Mouse (Mus musculus): ENCODE data around the gene Polm. TPM values are rescaled to one million over a fixed set of nuclear protein-coding genes. Genes with fewer than 3 reads are reported as not detected.

The Polm gene
- total and polyA plus RNA-seq, 3 experiments, result 5.4 to 18.3 TPM; not detected in 1

GRCm38 (mm10) chr11:5829327-5829726, 8.5 kb downstream of the Polm start:
- peaks cover 10 to 14% of the 10 kb centered on the region in 2 experiments for H3K36me3 ChIP-seq (ENCODE audit: control insufficient read depth in 1 of 2, insufficient read depth in 2 of 2, low read length in 2 of 2)
- H3K27me3 ChIP-seq (ENCODE audit: control insufficient read depth in 1 of 2, insufficient read depth in 2 of 2, low read length in 2 of 2), result no peaks in the 10 kb centered on the region
- H3K79me2 ChIP-seq (ENCODE audit: control insufficient read depth, insufficient read depth, low read length, poor library complexity), result no peaks in the 10 kb centered on the region
- peaks cover 11 to 16% of the 10 kb centered on the region in 2 experiments for H3K4me1 ChIP-seq (ENCODE audit: control insufficient read depth in 1 of 2, insufficient read depth in 2 of 2, low read length in 2 of 2)
- TF ChIP-seq TBP (IDR thresholded peaks at IDR 0.05; ENCODE audit: low read depth, low read length), result no peak
- no peak for TF ChIP-seq TAL1 (IDR thresholded peaks at IDR 0.05; ENCODE audit: low read length)
- no peak for TF ChIP-seq SMC3 (IDR thresholded peaks at IDR 0.05; ENCODE audit: low read depth, low read length)
- no peak for TF ChIP-seq E2F4 (IDR thresholded peaks at IDR 0.05; ENCODE audit: borderline replicate concordance, low read depth, low read length)
- no peak for TF ChIP-seq UBTF (IDR thresholded peaks at IDR 0.05; ENCODE audit: borderline replicate concordance, insufficient read depth, low read depth, low read length)
- no peak for DNase-seq (ENCODE audit: low read depth, low spot score)
- H3K4me3 ChIP-seq (ENCODE audit: control insufficient read depth in 1 of 2, insufficient read depth in 1 of 2, low read depth in 2 of 2, low read length in 2 of 2), result no peak overlapping the region
- H3K27ac ChIP-seq (ENCODE audit: control insufficient read depth, low read depth, low read length), result no peak overlapping the region
- no peak overlapping the region for H3K9ac ChIP-seq (ENCODE audit: control insufficient read depth, low read depth, low read length, poor library complexity, severe bottlenecking)
- H3K9me3 ChIP-seq (replicated peaks; ENCODE audit: insufficient read depth, low read length), result no peaks in the 10 kb centered on the region

- Histone ChIP-seq H3K36me3 (ENCODE audit: control insufficient read depth in 1 of 2, insufficient read depth in 2 of 2, low read length in 2 of 2) (peaks cover 10 to 14% of the 10 kb centered on the region in 2 experiments), H3K27me3 (ENCODE audit: control insufficient read depth in 1 of 2, insufficient read depth in 2 of 2, low read length in 2 of 2) (no peaks in the 10 kb centered on the region), H3K9ac (ENCODE audit: control insufficient read depth, low read depth, low read length, poor library complexity, severe bottlenecking) (no peak overlapping the region), H3K27ac (ENCODE audit: control insufficient read depth, low read depth, low read length) (no peak overlapping the region), H3K4me3 (ENCODE audit: control insufficient read depth in 1 of 2, insufficient read depth in 1 of 2, low read depth in 2 of 2, low read length in 2 of 2) (no peak overlapping the region), H3K4me1 (ENCODE audit: control insufficient read depth in 1 of 2, insufficient read depth in 2 of 2, low read length in 2 of 2) (peaks cover 11 to 16% of the 10 kb centered on the region in 2 experiments), H3K79me2 (ENCODE audit: control insufficient read depth, insufficient read depth, low read length, poor library complexity) (no peaks in the 10 kb centered on the region), H3K9me3 (replicated peaks; ENCODE audit: insufficient read depth, low read length) (no peaks in the 10 kb centered on the region)
- TF ChIP-seq CHD2 (IDR thresholded peaks at IDR 0.05; ENCODE audit: low read length), result no peak
- TF ChIP-seq ZKSCAN1 (IDR thresholded peaks at IDR 0.05; ENCODE audit: low read depth, low read length), result no peak
- TF ChIP-seq POLR2AphosphoS2 (IDR thresholded peaks at IDR 0.05; ENCODE audit: low read length), result no peak
- no peak for TF ChIP-seq MXI1 (IDR thresholded peaks at IDR 0.05; ENCODE audit: low read depth, low read length)
- no peak for TF ChIP-seq NRF1 (IDR thresholded peaks at IDR 0.05; ENCODE audit: insufficient read depth, low read depth, low read length, poor library complexity, severe bottlenecking)
- no peak for TF ChIP-seq RAD21 (IDR thresholded peaks at IDR 0.05; ENCODE audit: low read depth, low read length)
- TF ChIP-seq MYB (IDR thresholded peaks at IDR 0.05; ENCODE audit: low read depth, low read length), result no peak
- TF ChIP-seq GATA1 (IDR thresholded peaks at IDR 0.05; ENCODE audit: low read depth, low read length), result no peak
- no peak for DNase-seq (ENCODE audit: low read depth, low spot score)
Measured at GRCm38 (mm10) chr11:5828509-5829191, 9.2 kb downstream of the Polm start.

GRCm38 (mm10) chr11:5827931-5828330, 9.9 kb downstream of the Polm start:
- no peak for DNase-seq (ENCODE audit: low read depth, low spot score)
- peaks cover 11 to 16% of the 10 kb centered on the region in 2 experiments for H3K4me1 ChIP-seq (ENCODE audit: control insufficient read depth in 1 of 2, insufficient read depth in 2 of 2, low read length in 2 of 2)
- H3K9ac ChIP-seq (ENCODE audit: control insufficient read depth, low read depth, low read length, poor library complexity, severe bottlenecking), result no peak overlapping the region
- no peaks in the 10 kb centered on the region for H3K27me3 ChIP-seq (ENCODE audit: control insufficient read depth in 1 of 2, insufficient read depth in 2 of 2, low read length in 2 of 2)
- TF ChIP-seq E2F4 (IDR thresholded peaks at IDR 0.05; ENCODE audit: borderline replicate concordance, low read depth, low read length) (no peak), POLR2A (IDR thresholded peaks at IDR 0.05; ENCODE audit: control insufficient read depth in 1 of 2, insufficient read depth in 1 of 2, low read depth in 1 of 2, low read length in 2 of 2, poor library complexity in 1 of 2) (no peak), EP300 (IDR thresholded peaks at IDR 0.05; ENCODE audit: low read depth in 1 of 2, low read length in 2 of 2) (peak; percentile 65), SIN3A (IDR thresholded peaks at IDR 0.05; ENCODE audit: low read length) (peak; percentile 55; the same call in 1 of the 2 replicates), ETS1 (IDR thresholded peaks at IDR 0.05; ENCODE audit: low read depth, low read length) (peak; percentile 86), GATA1 (IDR thresholded peaks at IDR 0.05; ENCODE audit: low read depth, low read length) (peak; percentile 89), TCF12 (IDR thresholded peaks at IDR 0.05; ENCODE audit: low read depth, low read length) (peak; percentile 81), TAL1 (IDR thresholded peaks at IDR 0.05; ENCODE audit: low read length) (peak; percentile 27; the same call in 1 of the 2 replicates), JUND (IDR thresholded peaks at IDR 0.05; ENCODE audit: low read depth, low read length) (no peak), MXI1 (IDR thresholded peaks at IDR 0.05; ENCODE audit: low read depth, low read length) (no peak), RCOR1 (IDR thresholded peaks at IDR 0.05; ENCODE audit: low read depth, low read length) (0 out of 2 replicates have a peak, but pooled peaks have one; percentile 37)
- H3K36me3 ChIP-seq (ENCODE audit: control insufficient read depth in 1 of 2, insufficient read depth in 2 of 2, low read length in 2 of 2), result peaks cover 10 to 14% of the 10 kb centered on the region in 2 experiments
- H3K4me3 ChIP-seq (ENCODE audit: control insufficient read depth in 1 of 2, insufficient read depth in 1 of 2, low read depth in 2 of 2, low read length in 2 of 2), result no peak overlapping the region
- no peaks in the 10 kb centered on the region for H3K79me2 ChIP-seq (ENCODE audit: control insufficient read depth, insufficient read depth, low read length, poor library complexity)
- H3K27ac ChIP-seq (ENCODE audit: control insufficient read depth, low read depth, low read length), result no peak overlapping the region
- H3K9me3 ChIP-seq (replicated peaks; ENCODE audit: insufficient read depth, low read length), result no peaks in the 10 kb centered on the region

All from MEL (cell line).